Mouse (Mus musculus) limb, embryonic 13.5 days (tissue): ENCODE measurements at regions not wholly inside any gene's neighbourhood (a gene's known extent, or its start where the extent isn't known, plus 50 kb on each side); places are given as distances from the start of the nearest gene placed in this dataset.
A peak's percentile ranks its signal among the peaks of the same experiment; 100 is the strongest.
"Not testable (repeated sequence)": the region's sequence is repeated elsewhere in the genome, so short reads cannot be mapped to it uniquely, and the experiment has no call there.

Experiments
- ATAC-seq: fragments of 200-750 bp; cut with Nextera tagmentation; 2 replicates; pipeline ENCODE4 v1.8.0; 2017; ENCODE audit warnings: low read depth, moderate number of reproducible peaks, moderate TSS enrichment; ENCODE audit not compliant: low FRiP score
- H3K27ac ChIP-seq: fragments of 300-500 bp; sonication (generic); 2 replicates; pipeline ENCODE4 v1.5.1; 2015; ENCODE audit warnings: inconsistent platforms, mild to moderate bottlenecking, moderate library complexity
- H3K27me3 ChIP-seq: fragments of 300-500 bp; sonication (generic); 2 replicates; pipeline ENCODE4 v1.6.1; 2015; ENCODE audit warnings: mild to moderate bottlenecking, inconsistent platforms
- H3K36me3 ChIP-seq: fragments of 300-500 bp; sonication (generic); 2 replicates; pipeline ENCODE4 v1.6.1; 2015; ENCODE audit warnings: inconsistent platforms, mild to moderate bottlenecking, moderate library complexity
- H3K4me1 ChIP-seq: fragments of 300-500 bp; sonication (generic); 2 replicates; pipeline ENCODE4 v1.6.1; 2015; ENCODE audit warnings: inconsistent platforms
- H3K4me2 ChIP-seq: fragments of 300-500 bp; sonication (generic); replicated peaks from 2 replicates; pipeline ENCODE4 v1.6.1; 2015; ENCODE audit warnings: inconsistent platforms, mild to moderate bottlenecking, moderate library complexity
- H3K4me3 ChIP-seq: fragments of 300-500 bp; sonication (generic); 2 replicates; pipeline ENCODE4 v1.5.1; 2015; ENCODE audit warnings: moderate library complexity, mild to moderate bottlenecking, inconsistent platforms
- H3K9ac ChIP-seq: fragments of 300-500 bp; sonication (generic); 2 replicates; pipeline ENCODE4 v1.6.1; 2015; ENCODE audit warnings: mild to moderate bottlenecking, inconsistent platforms
- H3K9me3 ChIP-seq: fragments of 300-500 bp; sonication (generic); 2 replicates; pipeline ENCODE4 v1.6.1; 2016; ENCODE audit warnings: inconsistent platforms
- WGBS: fragments of 180-500 bp; shearing (Covaris S2); methylation state at CpG from one replicate; pipeline ENCODE4 v1.1.7; 2015; 5-methylcytosine and 5-hydroxymethylcytosine counted together

DNA sequence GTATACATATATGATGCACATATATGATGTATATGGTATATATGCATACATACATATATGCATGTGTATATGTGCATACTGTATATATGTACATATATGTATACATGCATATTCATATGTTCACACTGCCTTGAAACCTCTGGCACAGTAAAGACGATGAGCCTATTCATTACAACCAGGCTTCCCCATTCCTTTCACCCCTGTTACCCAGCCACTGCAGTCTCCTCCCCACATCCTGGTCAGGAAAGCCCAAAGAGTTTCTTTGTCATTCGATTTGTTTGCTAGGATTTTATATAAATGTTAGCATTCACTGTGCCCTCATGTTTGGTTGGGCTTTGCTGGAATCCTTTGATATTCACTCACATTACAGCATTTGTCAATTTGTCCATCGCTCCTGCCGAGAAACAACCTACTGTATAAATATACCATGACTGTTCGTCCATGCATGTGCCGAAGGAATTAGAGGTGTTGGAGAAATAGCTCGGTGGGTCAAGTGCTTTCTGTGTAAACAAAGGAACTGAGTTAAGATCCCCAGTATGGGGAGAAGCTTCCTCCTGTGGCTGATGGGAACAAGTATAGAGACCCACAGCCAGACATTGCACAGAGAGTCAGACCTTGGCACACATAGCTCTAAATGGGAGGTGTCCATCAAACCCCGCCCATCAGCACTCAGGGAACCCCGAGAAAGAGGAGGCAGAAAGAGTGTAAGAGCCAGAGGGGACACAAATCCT is 81.0 kb upstream of the Dars start:
- ATAC-seq: no peak
- Histone ChIP-seq H3K4me3 (no peak overlapping the region), H3K9me3 (no peaks in the 10 kb centered on the region), H3K9ac (no peak overlapping the region), H3K4me1 (no peaks in the 10 kb centered on the region), H3K4me2 (no peak overlapping the region), H3K27me3 (no peaks in the 10 kb centered on the region), H3K36me3 (no peaks in the 10 kb centered on the region), H3K27ac (no peak overlapping the region)
- WGBS: 74% methylated on average over 9 of the region's 9 CpGs

DNA sequence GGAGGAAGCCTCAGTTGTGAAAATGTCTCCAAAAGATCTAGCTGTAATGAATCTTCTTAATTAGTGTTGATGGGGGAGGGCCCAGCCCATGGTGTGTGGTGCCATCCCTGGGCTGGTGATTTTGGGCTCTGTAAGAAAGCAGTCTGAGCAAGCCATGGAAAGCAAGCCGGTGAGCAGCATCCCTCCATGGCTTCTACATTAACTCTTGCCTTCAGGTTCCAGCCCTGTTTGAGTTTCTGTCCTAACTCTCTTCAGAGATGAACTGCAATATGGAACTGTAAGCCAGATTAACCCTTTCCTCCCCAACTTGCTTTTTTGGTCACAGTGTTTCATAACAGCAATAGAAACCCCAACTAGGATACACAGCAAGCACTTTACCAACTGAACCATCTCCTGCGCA is 75.1 kb upstream of the Dars start:
- H3K27me3 ChIP-seq: no peaks in the 10 kb centered on the region
- no peak overlapping the region for H3K4me2 ChIP-seq
- H3K27ac ChIP-seq: no peak overlapping the region
- no peak for ATAC-seq
- H3K9ac ChIP-seq: no peak overlapping the region
- H3K4me3 ChIP-seq: no peak overlapping the region
- H3K4me1 ChIP-seq: no peaks in the 10 kb centered on the region
- WGBS: 94% methylated on average over 2 of the region's 2 CpGs
- no peaks in the 10 kb centered on the region for H3K9me3 ChIP-seq
- no peaks in the 10 kb centered on the region for H3K36me3 ChIP-seq

GRCm38 (mm10) chr1:128487181-128487580 is 70.0 kb upstream of the Dars start:
- H3K9me3 ChIP-seq, ATAC-seq, H3K4me1 ChIP-seq, H3K4me3 ChIP-seq, H3K36me3 ChIP-seq, H3K4me2 ChIP-seq, H3K27ac ChIP-seq, H3K9ac ChIP-seq, H3K27me3 ChIP-seq: not testable (repeated sequence)
- WGBS: 87% methylated on average over 4 of the region's 4 CpGs

DNA sequence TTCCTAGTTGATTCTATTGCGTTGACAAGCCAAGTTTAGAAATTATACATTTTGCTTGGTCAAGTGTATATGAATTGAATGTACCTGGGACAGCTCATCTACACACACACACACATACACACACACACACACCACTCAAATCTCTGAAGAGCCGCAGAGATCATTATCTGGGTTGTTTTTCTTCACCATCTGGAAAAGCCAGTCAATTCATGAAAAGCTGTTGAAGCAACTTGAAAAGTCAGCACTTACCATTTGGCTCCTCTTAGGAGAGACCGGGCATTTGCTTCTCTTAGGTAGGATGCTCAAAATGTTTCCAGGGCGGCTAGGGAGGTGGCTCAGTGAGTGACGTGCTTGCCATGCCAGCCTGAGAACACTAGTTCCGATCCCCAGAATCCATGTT is 61.2 kb upstream of the Dars start:
- Histone ChIP-seq H3K4me1 (peaks cover 2% of the 10 kb centered on the region; the same call in 1 of the 2 replicates), H3K27ac (no peak overlapping the region), H3K36me3 (no peaks in the 10 kb centered on the region), H3K27me3 (no peaks in the 10 kb centered on the region), H3K4me2 (no peak overlapping the region), H3K9ac (no peak overlapping the region), H3K4me3 (no peak overlapping the region), H3K9me3 (no peaks in the 10 kb centered on the region)
- no peak for ATAC-seq
- WGBS: 79% methylated on average over 6 of the region's 6 CpGs

GRCm38 (mm10) chr1:128477653-128478052 is 60.5 kb upstream of the Dars start:
- Histone ChIP-seq H3K27me3 (no peaks in the 10 kb centered on the region), H3K9ac (no peak overlapping the region), H3K4me3 (no peak overlapping the region), H3K4me2 (no peak overlapping the region), H3K36me3 (no peaks in the 10 kb centered on the region), H3K27ac (no peak overlapping the region), H3K4me1 (peaks cover 9% of the 10 kb centered on the region), H3K9me3 (no peaks in the 10 kb centered on the region)
- no peak for ATAC-seq
- 83% methylated on average over 2 of the region's 2 CpGs for WGBS

GRCm38 (mm10) chr1:128472713-128473230 is 55.6 kb upstream of the Dars start:
- peak; percentile 73 for ATAC-seq
- peak overlapping the region; percentile 45; the same call in 1 of the 2 replicates for H3K9ac ChIP-seq
- no peak overlapping the region for H3K27ac ChIP-seq

GRCm38 (mm10) chr1:128472022-128472712 is 55.0 kb upstream of the Dars start:
- peak; percentile 87 for ATAC-seq
- Histone ChIP-seq H3K4me2 (peak overlapping the region; percentile 68), H3K27me3 (peaks cover 11% of the 10 kb centered on the region), H3K4me1 (peaks cover 17% of the 10 kb centered on the region), H3K27ac (no peak overlapping the region), H3K36me3 (no peaks in the 10 kb centered on the region), H3K4me3 (peak overlapping the region; percentile 37), H3K9ac (peak overlapping the region; percentile 45; the same call in 1 of the 2 replicates), H3K9me3 (no peaks in the 10 kb centered on the region)
- 3% methylated on average over 20 of the region's 20 CpGs for WGBS

More at GRCm38 (mm10) chr1:128472713-128473230, 55.6 kb upstream of the Dars start:
- WGBS: 12% methylated on average over 15 of the region's 15 CpGs
- Histone ChIP-seq H3K9me3 (no peaks in the 10 kb centered on the region), H3K4me2 (peak overlapping the region; percentile 68), H3K4me3 (peak overlapping the region; percentile 37), H3K27me3 (peaks cover 11% of the 10 kb centered on the region), H3K4me1 (peaks cover 17% of the 10 kb centered on the region), H3K36me3 (no peaks in the 10 kb centered on the region)

GRCm38 (mm10) chr1:128470786-128471185 is 53.6 kb upstream of the Dars start:
- Histone ChIP-seq H3K9ac (no peak overlapping the region), H3K9me3 (no peaks in the 10 kb centered on the region), H3K4me1 (peaks cover 17% of the 10 kb centered on the region), H3K4me2 (no peak overlapping the region), H3K4me3 (no peak overlapping the region), H3K27ac (no peak overlapping the region), H3K27me3 (peaks cover 11% of the 10 kb centered on the region), H3K36me3 (no peaks in the 10 kb centered on the region)
- 62% methylated on average over 2 of the region's 2 CpGs for WGBS
- ATAC-seq: no peak

DNA sequence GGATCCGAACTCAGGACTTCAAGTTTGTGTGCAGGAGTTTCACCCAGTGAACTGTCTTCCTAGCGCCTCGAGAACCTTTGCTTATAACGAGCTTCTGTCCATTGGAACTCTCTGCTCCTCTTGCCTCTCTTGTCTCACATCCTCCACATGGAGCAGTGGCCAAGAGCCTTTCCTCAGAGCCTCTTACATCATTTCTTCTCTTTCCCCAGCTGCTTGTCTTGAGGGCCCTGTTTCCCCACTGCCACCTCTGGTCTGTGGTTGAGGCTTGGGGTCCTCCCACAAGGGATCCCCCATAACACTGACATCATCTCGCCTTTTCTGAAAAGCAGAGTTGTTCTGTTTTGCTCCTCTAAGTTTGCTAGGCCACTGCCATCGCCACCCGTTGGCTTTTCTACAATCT is 51.9 kb upstream of the Dars start:
- Histone ChIP-seq H3K27me3 (peaks cover 11% of the 10 kb centered on the region), H3K9me3 (no peaks in the 10 kb centered on the region), H3K4me3 (no peak overlapping the region), H3K9ac (no peak overlapping the region), H3K4me2 (no peak overlapping the region), H3K4me1 (peaks cover 17% of the 10 kb centered on the region), H3K27ac (no peak overlapping the region), H3K36me3 (no peaks in the 10 kb centered on the region)
- 91% methylated on average over 7 of the region's 7 CpGs for WGBS
- ATAC-seq: no peak
